Mouse (Mus musculus): ENCODE measurements at regions not wholly inside any gene's neighbourhood (a gene's known extent, or its start where the extent isn't known, plus 50 kb on each side); places are given as distances from the start of the nearest gene placed in this dataset.

DNA sequence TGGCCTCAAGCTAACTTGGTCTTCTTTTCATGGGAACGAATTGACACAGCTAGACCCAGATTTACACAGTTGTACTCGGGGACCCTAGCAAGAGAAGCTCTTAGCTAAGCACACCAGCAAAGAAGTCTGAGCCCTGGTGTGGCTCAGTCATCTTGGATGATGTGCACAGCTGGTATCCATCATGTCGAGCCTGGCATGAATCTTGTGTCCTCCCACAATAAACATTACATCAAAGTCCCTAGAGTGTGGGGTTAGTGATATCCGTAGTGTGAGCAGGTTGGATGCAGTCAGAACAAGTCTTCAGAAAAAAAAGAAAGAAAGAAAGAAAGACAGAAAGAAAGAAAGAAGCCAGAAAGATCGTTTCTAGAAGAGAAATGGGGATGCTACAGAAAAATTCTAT is 52.1 kb upstream of the Hmcn1 start:
- in situ Hi-C loops (cut with MboI): no loop called here

DNA sequence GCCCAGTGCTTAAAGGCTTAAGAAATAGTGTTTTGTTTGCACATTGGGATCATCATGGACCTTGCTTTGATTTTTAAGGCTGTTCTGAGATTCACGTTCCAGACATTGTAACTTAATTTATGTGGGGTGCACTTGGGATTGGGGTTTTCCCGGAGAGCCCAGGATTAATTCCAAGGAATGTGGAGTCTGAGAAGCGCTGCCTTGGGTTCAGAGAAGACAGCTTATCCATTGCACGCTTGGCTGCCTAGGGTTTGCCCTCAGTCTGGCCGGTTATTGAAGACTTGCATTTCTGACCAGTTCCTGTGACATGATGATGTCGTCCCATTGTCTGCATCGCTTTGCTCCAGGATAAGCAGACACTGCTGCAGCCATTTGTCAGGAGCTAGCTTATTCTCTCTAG is 53.4 kb upstream of the Hmcn1 start:
- in situ Hi-C loops (cut with MboI): no loop called here

GRCm38 (mm10) chr1:151049726-151050506 is 56.7 kb upstream of the Hmcn1 start:
- in situ Hi-C loops (cut with MboI): no loop called here

GRCm38 (mm10) chr1:151050507-151050816 is 57.2 kb upstream of the Hmcn1 start:
- in situ Hi-C loops (cut with MboI): no loop called here

DNA sequence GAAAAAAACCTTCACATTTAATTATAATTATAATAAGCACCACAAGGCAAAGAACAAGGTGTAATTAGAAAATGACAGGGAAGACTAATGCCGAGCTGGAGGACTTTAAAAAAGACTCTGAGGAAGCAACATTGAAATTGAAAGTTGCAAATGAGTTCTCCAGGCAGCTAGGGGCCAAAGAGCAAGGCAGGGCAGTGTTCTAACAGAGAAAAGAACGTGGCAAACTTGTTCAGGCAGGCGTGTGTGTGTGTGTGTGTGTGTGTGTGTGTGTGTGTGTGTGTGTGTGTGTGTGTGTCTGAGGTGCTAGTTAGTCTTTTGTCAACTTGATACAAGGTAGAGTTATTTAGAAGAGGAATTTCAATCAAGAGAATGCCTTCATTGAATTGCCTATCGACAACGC is 60.0 kb upstream of the Hmcn1 start:
- in situ Hi-C loops (cut with MboI): no loop called here

GRCm38 (mm10) chr1:151055396-151055795 is 62.2 kb upstream of the Hmcn1 start:
- in situ Hi-C loops (cut with MboI): no loop called here

DNA sequence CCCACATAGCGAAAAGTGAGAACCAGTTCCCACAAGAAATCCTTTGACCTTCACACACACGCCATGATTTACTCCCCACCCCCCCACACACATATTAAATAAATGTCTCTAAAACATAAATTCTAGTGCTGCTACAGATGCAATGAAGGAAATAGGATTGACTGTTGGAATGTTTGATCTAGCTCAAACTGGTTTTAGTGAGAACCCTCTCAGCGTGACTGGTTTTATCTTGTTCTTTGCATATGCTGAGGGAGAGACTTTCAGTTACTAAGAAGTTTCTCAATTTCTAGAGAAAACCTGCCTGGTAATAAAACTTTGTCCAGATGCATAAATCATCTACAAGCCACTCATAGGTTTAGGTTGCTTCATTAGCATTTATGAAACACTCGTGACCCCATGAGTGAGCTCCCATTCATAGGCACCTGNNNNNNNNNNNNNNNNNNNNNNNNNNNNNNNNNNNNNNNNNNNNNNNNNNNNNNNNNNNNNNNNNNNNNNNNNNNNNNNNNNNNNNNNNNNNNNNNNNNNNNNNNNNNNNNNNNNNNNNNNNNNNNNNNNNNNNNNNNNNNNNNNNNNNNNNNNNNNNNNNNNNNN is 66.4 kb upstream of the Hmcn1 start:
- in situ Hi-C loops (cut with MboI): no loop called here

- in situ Hi-C loops (cut with MboI): no loop called here
Observed at GRCm38 (mm10) chr1:151065090-151065567, 71.9 kb upstream of the Hmcn1 start.

GRCm38 (mm10) chr1:151066379-151067128 is 73.3 kb upstream of the Hmcn1 start:
- in situ Hi-C loops (cut with MboI): no loop called here

- in situ Hi-C loops (cut with MboI): loop anchor here (10.0 kb wide), 1 partner anchor 280 kb away; no protein-coding TSS in a partner anchor
Observed at GRCm38 (mm10) chr1:151074508-151075314, 81.5 kb upstream of the Hmcn1 start.

DNA sequence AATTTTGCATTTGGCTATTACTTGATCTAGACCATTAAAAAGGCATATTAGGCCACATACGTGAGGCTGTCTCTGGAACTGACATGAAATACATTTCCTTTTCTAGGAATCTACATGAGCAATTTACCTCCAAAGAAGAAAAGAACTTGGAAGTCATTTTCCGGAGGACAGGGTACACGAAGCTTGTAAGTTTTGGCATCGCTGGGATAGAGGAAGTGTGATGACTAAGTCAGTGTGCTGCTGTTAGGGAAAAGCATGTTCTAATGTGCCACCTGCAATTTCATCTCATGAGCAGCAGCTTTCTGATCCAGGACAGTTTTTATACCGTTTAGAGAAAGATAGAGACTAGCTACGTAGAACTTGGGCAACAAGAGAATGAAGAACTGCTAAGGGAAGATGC is 82.3 kb upstream of the Hmcn1 start:
- in situ Hi-C loops (cut with MboI): loop anchor here (10.0 kb wide), 1 partner anchor 279 kb away; no protein-coding TSS in a partner anchor

DNA sequence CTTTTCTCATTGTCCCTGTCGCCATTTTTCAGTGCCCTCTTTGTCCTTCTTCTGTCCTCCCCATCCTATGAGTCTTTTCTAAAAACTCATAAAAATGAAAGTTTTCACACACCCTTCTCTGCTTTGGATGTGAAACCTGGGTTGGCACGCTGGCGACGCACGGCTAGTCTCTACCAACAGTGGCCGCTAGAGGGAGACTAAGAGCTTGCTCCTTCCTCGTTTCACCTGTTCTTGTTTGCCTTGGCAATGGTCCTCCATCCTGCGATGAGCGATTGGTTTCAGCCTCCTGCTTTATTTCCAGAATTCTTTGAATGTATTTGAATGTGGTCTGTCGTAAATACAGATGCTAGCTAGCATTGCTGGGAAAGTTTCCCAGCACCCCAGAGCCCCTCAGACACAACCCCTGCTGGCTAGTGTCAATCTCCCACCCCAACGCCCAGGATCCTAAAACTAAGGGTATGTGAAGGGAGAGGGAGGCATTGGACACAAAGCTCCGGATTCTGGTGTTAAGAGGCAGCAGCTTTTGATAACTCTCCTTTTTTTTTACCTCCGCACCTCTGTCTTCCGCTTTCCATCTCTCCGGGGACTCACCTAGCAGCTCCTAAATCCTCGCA is 85.8 kb upstream of the Hmcn1 start:
- in situ Hi-C loops (cut with MboI): loop anchor here (10.0 kb wide), 1 partner anchor 276 kb away; no protein-coding TSS in a partner anchor

- in situ Hi-C loops (cut with MboI): loop anchor here (10.0 kb wide), 1 partner anchor 275 kb away; no protein-coding TSS in a partner anchor
Observed at GRCm38 (mm10) chr1:151079614-151080360, 86.6 kb upstream of the Hmcn1 start.

DNA sequence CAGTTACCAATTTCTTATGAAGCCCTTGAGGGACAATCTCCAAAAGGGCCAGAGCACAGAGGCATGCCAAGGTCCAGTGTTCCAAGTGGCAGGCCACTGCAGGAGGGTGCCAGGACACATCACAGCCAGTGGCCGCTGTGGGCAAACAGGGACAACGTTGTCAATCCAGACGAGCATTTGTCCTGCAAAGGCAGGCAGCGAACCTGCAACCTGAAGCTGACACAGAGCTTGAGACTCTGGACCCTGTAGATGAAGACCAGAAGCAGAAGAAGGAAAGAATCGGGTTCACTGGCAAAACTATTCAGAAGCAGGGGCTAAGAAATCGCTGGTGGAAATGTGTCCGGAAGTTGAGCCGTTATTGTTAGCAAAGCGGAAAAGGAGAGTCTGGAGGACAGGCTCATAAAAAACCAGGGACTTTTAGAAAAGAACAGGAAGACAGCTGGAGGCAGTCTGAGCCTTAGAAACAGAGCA is 87.3 kb upstream of the Hmcn1 start:
- in situ Hi-C loops (cut with MboI): no loop called here

GRCm38 (mm10) chr1:151082510-151083033 is 89.3 kb upstream of the Hmcn1 start:
- in situ Hi-C loops (cut with MboI): no loop called here

- in situ Hi-C loops (cut with MboI): no loop called here
Observed at GRCm38 (mm10) chr1:151083806-151084205, 90.6 kb upstream of the Hmcn1 start.

GRCm38 (mm10) chr1:151086111-151086859 is 93.0 kb upstream of the Hmcn1 start:
- in situ Hi-C loops (cut with MboI): no loop called here

- in situ Hi-C loops (cut with MboI): no loop called here
Observed at GRCm38 (mm10) chr1:151087151-151087660, 94.0 kb upstream of the Hmcn1 start.

DNA sequence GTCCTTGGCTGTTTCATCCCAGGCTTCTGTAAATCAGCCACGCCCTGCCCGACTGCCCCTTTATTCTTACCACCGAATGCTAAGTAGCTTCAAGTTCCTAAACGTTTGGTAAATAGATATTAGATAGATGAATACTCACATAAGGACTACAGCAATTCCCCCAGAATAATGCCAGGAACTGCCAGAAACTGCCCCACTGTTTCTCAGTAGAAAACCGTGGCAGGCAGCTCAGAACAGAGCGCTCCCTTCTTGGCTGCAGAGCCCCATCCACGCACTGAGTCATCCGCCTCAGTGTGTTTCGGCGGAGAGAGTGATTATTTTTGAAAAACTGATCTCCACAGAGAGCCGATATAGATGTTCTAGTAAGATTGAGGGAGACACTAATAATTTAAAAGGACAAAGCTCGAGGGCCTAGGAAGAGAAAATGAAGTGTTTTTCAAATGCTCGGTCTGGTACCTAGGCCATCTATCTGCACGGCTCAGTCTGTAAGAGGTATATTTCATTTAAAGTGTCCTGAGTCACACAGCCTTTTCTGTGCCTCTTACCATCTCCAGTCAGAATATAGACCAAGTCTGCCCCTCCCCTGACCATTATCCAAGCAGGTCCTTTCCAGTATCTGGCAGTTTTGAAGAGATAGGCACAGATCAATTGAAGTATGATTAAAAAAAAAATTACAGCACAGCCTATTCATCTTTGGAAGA is 94.4 kb upstream of the Gm47985 start:
- in situ Hi-C loops (cut with MboI): no loop called here

Measured in mature B cell (primary cell).